Mouse (Mus musculus) left cerebral cortex, postnatal 4 days (tissue): ENCODE results near the gene Foxred1. TPM values are rescaled to one million over a fixed set of nuclear protein-coding genes. Genes with fewer than 3 reads are reported as not detected.

Experiments
- DNase-seq: peaks from one replicate; pipeline ENCODE4 v3.0.0-alpha.2; 2022
- intact Hi-C: fragments of 180-260 bp; cut with DNase I; formaldehyde crosslinking; loops from one replicate; pipeline ENCODE4 v1.15.1; 2025
- total RNA-seq, 2 experiments: library from RNA; stranded (reverse); gene quantifications; 2 replicates each; pipeline ENCODE4 v1.2.3; 2021

Foxred1 gene
- total RNA-seq, 2 experiments from 2014 or later: 31.9 to 34.9 TPM

GRCm38 (mm10) chr9:35194048-35194447 lies 16.8 kb downstream of the Foxred1 start:
- no peak for DNase-seq
- intact Hi-C loops: no loop called here

- DNase-seq: no peak
- intact Hi-C loops: no loop called here
These were observed 17.8 kb downstream of the Foxred1 start for GRCm38 (mm10) chr9:35192983-35193542.

- intact Hi-C loops: no loop called here
- peak; percentile 80 for DNase-seq
These were observed 22.2 kb downstream of the Foxred1 start for GRCm38 (mm10) chr9:35188700-35189099.

GRCm38 (mm10) chr9:35187351-35187903 lies 23.4 kb downstream of the Foxred1 start:
- no peak for DNase-seq
- intact Hi-C loops: no loop called here

- no peak for DNase-seq
- intact Hi-C loops: no loop called here
These were observed 24.4 kb downstream of the Foxred1 start for GRCm38 (mm10) chr9:35186430-35186829.

GRCm38 (mm10) chr9:35183359-35183758 lies 27.5 kb downstream of the Foxred1 start:
- intact Hi-C loops: no loop called here

GRCm38 (mm10) chr9:35182832-35183231 lies 28.0 kb downstream of the Foxred1 start:
- DNase-seq: no peak
- intact Hi-C loops: no loop called here

More at GRCm38 (mm10) chr9:35183359-35183758, 27.5 kb downstream of the Foxred1 start:
- no peak for DNase-seq

- intact Hi-C loops: no loop called here
- DNase-seq: no peak
These were observed 34.7 kb downstream of the Foxred1 start for GRCm38 (mm10) chr9:35176124-35176659.

- intact Hi-C loops: no loop called here
- DNase-seq: peak; percentile 95
These were observed 35.4 kb downstream of the Foxred1 start, which contains the start of gene Dcps for GRCm38 (mm10) chr9:35175251-35176123. TSS of gene Dcps (minus strand) at chr9:35176061.

- intact Hi-C loops: no loop called here
- no peak for DNase-seq
These were observed 37.5 kb downstream of the Foxred1 start for GRCm38 (mm10) chr9:35173331-35173730.

GRCm38 (mm10) chr9:35170071-35170470 lies 40.8 kb downstream of the Foxred1 start:
- intact Hi-C loops: no loop called here
- no peak for DNase-seq

- DNase-seq: no peak
- intact Hi-C loops: loop anchor here (2.0 kb wide), 1 partner anchor 136 kb away; no protein-coding TSS in a partner anchor
These were observed 43.8 kb downstream of the Foxred1 start for GRCm38 (mm10) chr9:35166798-35167635.

GRCm38 (mm10) chr9:35166144-35166797 lies 44.6 kb downstream of the Foxred1 start:
- intact Hi-C loops: loop anchor here (2.0 kb wide), 1 partner anchor 135 kb away; no protein-coding TSS in a partner anchor
- no peak for DNase-seq

GRCm38 (mm10) chr9:35164142-35164874 lies 46.5 kb downstream of the Foxred1 start:
- no peak for DNase-seq
- intact Hi-C loops: no loop called here

GRCm38 (mm10) chr9:35163011-35163690 lies 47.7 kb downstream of the Foxred1 start:
- peak; percentile 92 for DNase-seq
- intact Hi-C loops: no loop called here

GRCm38 (mm10) chr9:35161721-35162120 lies 49.1 kb downstream of the Foxred1 start:
- intact Hi-C loops: no loop called here
- no peak for DNase-seq

- DNase-seq: no peak
- intact Hi-C loops: no loop called here
These were observed 50.2 kb downstream of the Foxred1 start for GRCm38 (mm10) chr9:35160662-35161061.

GRCm38 (mm10) chr9:35158477-35158876 lies 52.4 kb downstream of the Foxred1 start:
- DNase-seq: no peak
- intact Hi-C loops: no loop called here

- intact Hi-C loops: no loop called here
- DNase-seq: no peak
These were observed 54.0 kb downstream of the Foxred1 start for GRCm38 (mm10) chr9:35156862-35157261.
